Mouse (Mus musculus) erythroblast, embryonic 14.5 days (primary cell): ENCODE data around the gene Txnip. TPM values are rescaled to one million over a fixed set of nuclear protein-coding genes. Genes with fewer than 3 reads are reported as not detected.
"Not testable (repeated sequence)": the region's sequence is repeated elsewhere in the genome, so short reads cannot be mapped to it uniquely, and the experiment has no call there.

ENCODE experiments used
- H3K27me3 ChIP-seq: 2 replicates; pipeline ENCODE4 v1.6.1; 2012; ENCODE audit warnings: inconsistent platforms; ENCODE audit not compliant: control insufficient read depth
- H3K36me3 ChIP-seq: 2 replicates; pipeline ENCODE4 v1.6.1; 2012; ENCODE audit warnings: mild to moderate bottlenecking, inconsistent platforms; ENCODE audit not compliant: control insufficient read depth
- H3K4me1 ChIP-seq: 2 replicates; pipeline ENCODE4 v1.6.1; 2012; ENCODE audit warnings: inconsistent platforms; ENCODE audit not compliant: control insufficient read depth
- H3K4me3 ChIP-seq: replicated peaks from 2 replicates; pipeline ENCODE3; 2012; ENCODE audit warnings: moderate library complexity, mild to moderate bottlenecking, inconsistent platforms
- H3K9me3 ChIP-seq: 2 replicates; pipeline ENCODE4 v1.6.1; 2012; ENCODE audit warnings: low read length, inconsistent platforms, mixed read lengths; ENCODE audit not compliant: control insufficient read depth
- GATA1 ChIP-seq: IDR thresholded peaks from 2 replicates; pipeline ENCODE4 v1.6.1; 2012; ENCODE audit warnings: low read length, inconsistent platforms, mixed read lengths
- TAL1 ChIP-seq: IDR thresholded peaks from 3 replicates; pipeline ENCODE4 v1.6.1; 2012; ENCODE audit warnings: low read length, inconsistent platforms, mixed read lengths
- polyA plus RNA-seq: library from polyadenylated mRNA; stranded (reverse); fragments of >175 nt; gene quantifications from 2 replicates; pipeline ENCODE4 v1.2.3, GENCODE M21; 2012

Txnip gene
- polyA plus RNA-seq, 1 experiment: 1.4 TPM

DNA sequence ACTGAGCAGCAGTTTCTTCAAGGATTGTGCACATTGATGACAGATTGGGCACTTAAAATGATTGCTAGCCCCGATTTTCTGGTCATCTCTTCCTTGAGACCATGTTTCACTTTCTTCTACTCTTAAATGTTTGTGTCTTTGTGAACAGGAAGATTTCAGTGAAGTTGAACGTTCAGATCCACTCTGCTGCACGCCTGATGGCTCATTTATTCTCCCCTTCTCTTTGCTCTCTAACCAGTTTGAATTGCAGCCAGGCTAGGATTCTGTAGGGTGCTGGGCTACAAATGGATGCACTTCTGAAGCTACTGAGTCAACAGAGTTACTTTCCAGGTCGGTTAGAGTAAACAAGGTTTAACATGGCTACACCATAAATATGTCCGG lies 44.9 kb downstream of the Txnip start:
- Histone ChIP-seq H3K4me1 (peaks cover 12% of the 10 kb centered on the region), H3K4me3 (no peak overlapping the region), H3K36me3 (no peaks in the 10 kb centered on the region), H3K27me3 (peaks cover 63% of the 10 kb centered on the region), H3K9me3 (peaks cover 8% of the 10 kb centered on the region)
- TF ChIP-seq GATA1 (no peak), TAL1 (no peak)

- Histone ChIP-seq H3K4me3 (no peak overlapping the region), H3K27me3 (peaks cover 56% of the 10 kb centered on the region), H3K4me1 (peaks cover 9% of the 10 kb centered on the region), H3K9me3 (peaks cover 6% of the 10 kb centered on the region; the same call in 1 of the 2 replicates), H3K36me3 (no peaks in the 10 kb centered on the region)
- TF ChIP-seq TAL1 (no peak), GATA1 (no peak)
Observed at GRCm38 (mm10) chr3:96603311-96603710, 45.6 kb downstream of the Txnip start.

DNA sequence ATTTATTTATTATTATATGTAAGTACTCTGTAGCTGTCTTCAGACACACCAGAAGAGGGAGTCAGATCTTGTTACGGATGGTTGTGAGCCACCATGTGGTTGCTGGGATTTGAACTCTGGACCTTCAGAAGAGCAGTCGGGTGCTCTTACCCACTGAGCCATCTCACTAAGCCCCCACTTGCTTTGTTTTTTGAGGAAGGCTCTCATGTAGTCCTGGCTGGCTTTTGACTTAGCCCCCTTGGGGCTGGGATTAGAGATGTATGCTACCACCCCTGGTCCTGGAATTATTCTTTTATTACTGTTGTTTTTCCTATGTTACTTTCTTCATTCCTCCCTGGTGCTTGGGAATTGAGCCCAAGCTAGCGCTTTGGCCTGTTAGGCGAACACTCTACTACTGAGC lies 48.2 kb downstream of the Txnip start:
- H3K4me3 ChIP-seq, H3K36me3 ChIP-seq, H3K4me1 ChIP-seq, H3K9me3 ChIP-seq: not testable (repeated sequence)
- H3K27me3 ChIP-seq: peaks cover 29% of the 10 kb centered on the region

GRCm38 (mm10) chr3:96606618-96607017 lies 48.9 kb downstream of the Txnip start:
- TF ChIP-seq TAL1 (no peak), GATA1 (no peak)
- Histone ChIP-seq H3K9me3 (no peaks in the 10 kb centered on the region), H3K36me3 (no peaks in the 10 kb centered on the region), H3K4me1 (no peaks in the 10 kb centered on the region), H3K4me3 (no peak overlapping the region), H3K27me3 (peaks cover 23% of the 10 kb centered on the region)

Other genes with a start within 250 kb of the Txnip start
- gene BC107364, start 105.7 kb upstream of the Txnip start, polyA plus RNA-seq: not detected in 2 replicates
- gene Hfe2, start 32.8 kb upstream of the Txnip start, polyA plus RNA-seq: not detected in 2 replicates
- not detected in 2 replicates for gene Gm16253, start 19.0 kb downstream of the Txnip start, polyA plus RNA-seq
- 1.1 TPM in 2 replicates for gene Polr3gl, start 36.2 kb downstream of the Txnip start, polyA plus RNA-seq
- not detected in 2 replicates for gene Ankrd34a, start 38.7 kb downstream of the Txnip start, polyA plus RNA-seq
- gene Lix1l, start 43.2 kb downstream of the Txnip start, polyA plus RNA-seq: 0.01 TPM in 1 of 2 replicates, not detected in the other
- 14.3 and 18.4 TPM in 2 replicates for gene Rbm8a, start 72.0 kb downstream of the Txnip start, polyA plus RNA-seq
- gene Pex11b, start 77.4 kb downstream of the Txnip start, polyA plus RNA-seq: 0.04 and 0.24 TPM in 2 replicates
- 0.01 TPM in 1 of 2 replicates, not detected in the other for gene Gm42957, start 77.5 kb downstream of the Txnip start, polyA plus RNA-seq
- gene Itga10, start 87.6 kb downstream of the Txnip start, polyA plus RNA-seq: not detected in 2 replicates
- 0.02 TPM in 1 of 2 replicates, not detected in the other for gene Ankrd35, start 112.2 kb downstream of the Txnip start, polyA plus RNA-seq
- 0.52 and 0.75 TPM in 2 replicates for gene Pias3, start 138.4 kb downstream of the Txnip start, polyA plus RNA-seq
- 0.05 and 0.06 TPM in 2 replicates for gene Nudt17, start 150.6 kb downstream of the Txnip start, polyA plus RNA-seq
- 1.2 TPM in 2 replicates for gene Polr3c, start 169.7 kb downstream of the Txnip start, polyA plus RNA-seq
- 0.76 and 0.98 TPM in 2 replicates for gene Rnf115, start 169.7 kb downstream of the Txnip start, polyA plus RNA-seq